ENCODE assay signal across 16 mouse cellular contexts in the genomic region with DNA sequence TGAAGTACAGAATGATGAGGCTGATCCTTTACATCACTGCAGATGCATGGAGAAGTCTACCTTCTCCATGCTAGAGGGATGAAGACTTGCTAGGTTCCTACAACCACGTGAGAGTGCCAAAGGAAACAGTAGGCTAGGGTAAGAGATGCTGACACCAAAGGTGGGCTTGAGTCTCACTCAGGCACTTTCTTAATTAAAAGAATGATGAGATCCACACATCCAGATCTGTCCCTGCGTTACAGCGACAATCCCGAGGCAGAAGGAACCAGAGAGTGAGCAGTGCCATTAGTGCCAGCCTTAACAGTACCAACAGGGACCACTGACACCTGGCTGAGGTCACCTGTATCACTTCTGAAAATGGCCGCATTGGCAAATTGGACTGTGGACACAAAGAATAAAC.
"Had no signal": no experiment of that assay in that cellular context is flagged by ENCODE, and none has a peak within 500 bp of the region (broad histone marks: within the 10 kb centered on the region; RNA-seq: fewer than 3 reads in every experiment).

No protein-coding gene starts in this region.

- H3K9me3 ChIP-seq: neural tube, embryonic 13.5 days; neural tube, embryonic 15.5 days; stomach, embryonic 15.5 days had no signal

- H3K27ac ChIP-seq: neural tube, embryonic 13.5 days; neural tube, embryonic 15.5 days; stomach, embryonic 15.5 days; stomach, postnatal 0 days had no signal

- H3K4me3 ChIP-seq: neural tube, embryonic 13.5 days; neural tube, embryonic 15.5 days; stomach, embryonic 15.5 days had no signal

- H3K4me1 ChIP-seq: neural tube, embryonic 13.5 days; neural tube, embryonic 15.5 days; stomach, embryonic 15.5 days had no signal

- DNase-seq: retina, postnatal 1 day; right cerebral cortex, adult 18-20 months; right cerebral cortex, postnatal 14 days; right cerebral cortex, postnatal 25 days; right cerebral cortex, postnatal 4 days; spleen, adult 18-20 months; thymus, adult 18-20 months; thymus, adult 2 months; thymus, postnatal 14 days; thymus, postnatal 25 days; thymus, postnatal 36 days; thymus, postnatal 4 days had no signal

- H3K36me3 ChIP-seq: neural tube, embryonic 13.5 days; neural tube, embryonic 15.5 days; stomach, embryonic 15.5 days had no signal

- H3K9ac ChIP-seq: neural tube, embryonic 13.5 days; neural tube, embryonic 15.5 days; stomach, embryonic 15.5 days had no signal

- H3K4me2 ChIP-seq: neural tube, embryonic 13.5 days; neural tube, embryonic 15.5 days; stomach, embryonic 15.5 days had no signal

- H3K27me3 ChIP-seq: neural tube, embryonic 13.5 days; neural tube, embryonic 15.5 days; stomach, embryonic 15.5 days had no signal
